Mouse (Mus musculus) limb, embryonic 12.5 days (tissue): ENCODE results near the gene Hmx3. TPM values are rescaled to one million over a fixed set of nuclear protein-coding genes. Genes with fewer than 3 reads are reported as not detected.
A peak's percentile ranks its signal among the peaks of the same experiment; 100 is the strongest.

Experiments used
- ATAC-seq: fragments of 200-750 bp; cut with Nextera tagmentation; 2 replicates; pipeline ENCODE4 v1.8.0; 2017; ENCODE audit warnings: low read depth, moderate TSS enrichment; ENCODE audit not compliant: insufficient number of reproducible peaks, insufficient read depth, low FRiP score, low TSS enrichment
- H3K27ac ChIP-seq: fragments of 300-500 bp; sonication (generic); 2 replicates; pipeline ENCODE4 v1.5.1; 2016; ENCODE audit warnings: mild to moderate bottlenecking, moderate library complexity
- H3K27me3 ChIP-seq: fragments of 300-500 bp; sonication (generic); 2 replicates; pipeline ENCODE4 v1.6.1; 2016; ENCODE audit warnings: mild to moderate bottlenecking, moderate library complexity
- H3K36me3 ChIP-seq: fragments of 300-500 bp; sonication (generic); 2 replicates; pipeline ENCODE4 v1.6.1; 2016; ENCODE audit warnings: mild to moderate bottlenecking, moderate library complexity
- H3K4me1 ChIP-seq: fragments of 300-500 bp; sonication (generic); replicated peaks from 2 replicates; pipeline ENCODE4 v1.6.1; 2016
- H3K4me2 ChIP-seq: fragments of 300-500 bp; sonication (generic); 2 replicates; pipeline ENCODE4 v1.6.1; 2016; ENCODE audit warnings: mild to moderate bottlenecking, moderate library complexity
- H3K4me3 ChIP-seq: fragments of 300-500 bp; sonication (generic); replicated peaks from 2 replicates; pipeline ENCODE4 v1.5.1; 2016; ENCODE audit warnings: mild to moderate bottlenecking
- H3K9ac ChIP-seq: fragments of 300-500 bp; sonication (generic); replicated peaks from 2 replicates; pipeline ENCODE4 v1.6.1; 2016; ENCODE audit warnings: mild to moderate bottlenecking, moderate library complexity
- H3K9me3 ChIP-seq: fragments of 300-500 bp; sonication (generic); 2 replicates; pipeline ENCODE4 v1.6.1; 2016; ENCODE audit warnings: mild to moderate bottlenecking, moderate library complexity
- whole genome bisulfite sequencing: fragments of 180-500 bp; shearing (Covaris S2); methylation state at CpG from one replicate; pipeline ENCODE4 v1.1.7; 2016; 5-methylcytosine and 5-hydroxymethylcytosine counted together
- polyA plus RNA-seq: library from polyadenylated mRNA; unstranded; fragments of >200 nt; fragmentation: Nextera tagmentation; extraction: Ambion mirVana; gene quantifications from 2 replicates; pipeline ENCODE4 v1.2.1, GENCODE M21; 2016

Hmx3 gene
- polyA plus RNA-seq = not detected in 2 replicates

GRCm38 (mm10) chr7:131542115-131542871 lies at the start of gene Hmx3:
Hmx3 (plus strand) TSS chr7:131542867.
- Histone ChIP-seq H3K27ac (no peak within 1 kb of the TSS), H3K27me3 (peaks cover 96% of the 10 kb centered on the region), H3K4me3 (peak within 1 kb of the TSS; percentile 42), H3K9ac (peak within 1 kb of the TSS; percentile 47), H3K4me1 (peaks cover 31% of the 10 kb centered on the region), H3K9me3 (no peaks in the 10 kb centered on the region), H3K36me3 (no peaks in the 10 kb centered on the region), H3K4me2 (peak within 1 kb of the TSS; percentile 73)
- WGBS = under 1% methylated on average over 51 of the region's 65 CpGs
- ATAC-seq = peak; percentile 52; the same call in 1 of the 2 replicates

DNA sequence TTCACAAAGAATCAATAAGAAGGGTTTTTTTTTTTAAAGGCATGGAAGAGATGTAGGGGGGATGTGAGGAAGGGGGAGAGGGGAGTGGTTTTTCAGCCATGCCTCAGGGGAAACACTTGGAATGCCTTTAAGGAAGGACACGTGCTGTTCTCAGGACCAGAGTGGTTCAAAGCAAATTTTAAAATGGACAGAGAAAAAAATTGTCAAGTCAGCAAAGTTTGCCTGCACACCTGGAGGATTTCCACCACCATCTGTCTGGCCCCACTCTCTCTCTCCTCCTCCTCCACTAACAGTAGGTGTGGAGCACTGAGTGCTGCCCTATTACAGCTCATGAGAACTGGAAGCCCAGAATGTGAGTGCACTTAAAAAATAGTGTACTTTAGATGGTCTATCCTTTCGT lies 38.9 kb upstream of the Hmx3 start:
- no peak overlapping the region for H3K27ac ChIP-seq
- H3K4me1 ChIP-seq = no peaks in the 10 kb centered on the region
- ATAC-seq = no peak
- no peaks in the 10 kb centered on the region for H3K9me3 ChIP-seq
- no peak overlapping the region for H3K4me2 ChIP-seq
- no peaks in the 10 kb centered on the region for H3K36me3 ChIP-seq
- peaks cover 8% of the 10 kb centered on the region for H3K27me3 ChIP-seq
- H3K9ac ChIP-seq = no peak overlapping the region
- 62% methylated on average over 2 of the region's 2 CpGs for WGBS
- H3K4me3 ChIP-seq = no peak overlapping the region

DNA sequence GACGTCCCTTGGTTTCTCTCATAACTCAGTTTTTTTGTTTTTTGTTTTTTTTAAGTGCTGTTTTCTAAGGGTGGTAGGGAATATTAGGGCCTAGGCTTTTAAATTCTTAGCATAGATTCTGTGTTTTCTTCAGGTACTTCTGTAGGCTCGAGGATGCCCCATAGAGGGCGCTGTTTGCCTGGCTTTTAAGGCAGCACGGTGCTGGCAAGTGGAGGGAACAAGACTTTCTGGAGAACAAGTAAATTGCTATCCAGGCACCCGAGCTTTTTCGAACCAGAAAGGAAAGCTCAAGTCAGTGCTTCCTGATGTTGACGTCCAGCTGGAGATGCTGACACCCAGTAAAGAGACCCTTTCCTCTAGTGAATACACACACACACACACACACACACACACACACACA lies 2.7 kb upstream of the Hmx3 start:
- peak; percentile 54; the same call in 1 of the 2 replicates for ATAC-seq
- 0% methylated on average over 7 of the region's 7 CpGs for WGBS
- Histone ChIP-seq H3K9me3 (no peaks in the 10 kb centered on the region), H3K36me3 (no peaks in the 10 kb centered on the region), H3K27me3 (peaks cover 87% of the 10 kb centered on the region), H3K4me1 (peaks cover 31% of the 10 kb centered on the region), H3K4me3 (no peak overlapping the region), H3K4me2 (no peak overlapping the region), H3K9ac (no peak overlapping the region), H3K27ac (no peak overlapping the region)

DNA sequence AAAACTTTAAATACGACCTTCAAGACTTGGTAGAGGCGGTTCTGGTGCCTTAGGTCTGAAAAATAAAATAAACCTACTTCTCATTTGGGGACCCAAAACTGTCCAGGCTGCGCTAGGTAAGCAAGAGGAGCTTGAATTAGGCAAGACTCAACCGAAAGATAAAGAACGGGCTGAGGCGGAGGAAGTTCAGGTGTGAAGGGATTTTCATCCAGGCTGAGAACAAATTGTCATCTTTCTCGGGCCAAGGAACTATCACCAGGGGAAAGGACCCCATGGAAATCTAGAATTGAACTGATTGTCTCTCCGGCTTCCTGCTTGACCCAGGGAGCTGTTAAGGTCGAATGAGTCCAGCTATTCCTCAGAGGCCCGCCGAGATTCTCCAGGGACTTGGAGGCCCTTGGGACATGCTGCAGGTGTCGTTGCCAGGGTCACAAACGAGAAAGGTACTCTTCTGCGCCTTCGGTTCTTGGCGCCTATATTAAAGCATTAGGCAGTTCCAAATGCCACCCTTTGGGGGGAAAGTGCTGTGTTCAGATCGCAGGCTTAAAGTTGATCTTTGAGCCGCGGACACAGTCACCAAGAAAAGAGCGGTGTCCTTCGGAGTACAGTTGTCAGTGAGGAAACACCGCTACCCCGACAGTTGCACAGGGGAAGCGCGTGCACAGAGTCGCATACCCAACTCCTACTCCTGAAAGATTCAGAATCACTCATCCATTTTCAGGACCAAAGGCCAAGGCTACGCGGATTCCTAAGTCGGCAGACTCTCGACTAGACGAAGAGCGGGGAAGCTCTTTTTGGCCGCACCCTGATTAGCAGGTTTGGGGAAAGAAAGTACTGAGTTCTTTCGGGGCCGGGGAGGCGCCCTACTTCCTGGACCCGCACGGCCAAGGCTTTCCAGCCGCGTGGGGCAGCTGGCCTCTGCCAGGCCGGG lies 1.2 kb upstream of the Hmx3 start:
- H3K36me3 ChIP-seq = no peaks in the 10 kb centered on the region
- no peaks in the 10 kb centered on the region for H3K9me3 ChIP-seq
- no peak for ATAC-seq
- peaks cover 31% of the 10 kb centered on the region for H3K4me1 ChIP-seq
- H3K4me3 ChIP-seq = peak overlapping the region; percentile 42
- H3K4me2 ChIP-seq = peak overlapping the region; percentile 73
- H3K27me3 ChIP-seq = peaks cover 94% of the 10 kb centered on the region
- peak overlapping the region; percentile 24; the same call in 1 of the 2 replicates for H3K9ac ChIP-seq
- H3K27ac ChIP-seq = no peak overlapping the region
- 1% methylated on average over 41 of the region's 41 CpGs for WGBS

- 0 out of 2 replicates have a peak, but pooled peaks have one; percentile 27 for ATAC-seq
- under 1% methylated on average over 62 of the region's 71 CpGs for WGBS
- peaks cover 31% of the 10 kb centered on the region for H3K4me1 ChIP-seq
- peak overlapping the region; percentile 73 for H3K4me2 ChIP-seq
- no peaks in the 10 kb centered on the region for H3K36me3 ChIP-seq
- peak overlapping the region; percentile 42 for H3K4me3 ChIP-seq
- no peaks in the 10 kb centered on the region for H3K9me3 ChIP-seq
- no peak overlapping the region for H3K27ac ChIP-seq
- peak overlapping the region; percentile 47 for H3K9ac ChIP-seq
- H3K27me3 ChIP-seq = peaks cover 97% of the 10 kb centered on the region
Observed at GRCm38 (mm10) chr7:131542872-131543622, 380 bp downstream of the Hmx3 start.

GRCm38 (mm10) chr7:131543623-131544481 lies 1.2 kb downstream of the Hmx3 start:
- H3K27me3 ChIP-seq = peaks cover 97% of the 10 kb centered on the region
- no peak for ATAC-seq
- peak overlapping the region; percentile 42 for H3K4me3 ChIP-seq
- peak overlapping the region; percentile 73 for H3K4me2 ChIP-seq
- H3K36me3 ChIP-seq = no peaks in the 10 kb centered on the region
- no peak overlapping the region for H3K9ac ChIP-seq
- H3K4me1 ChIP-seq = peaks cover 31% of the 10 kb centered on the region
- H3K9me3 ChIP-seq = no peaks in the 10 kb centered on the region
- under 1% methylated on average over 75 of the region's 75 CpGs for WGBS
- H3K27ac ChIP-seq = no peak overlapping the region

DNA sequence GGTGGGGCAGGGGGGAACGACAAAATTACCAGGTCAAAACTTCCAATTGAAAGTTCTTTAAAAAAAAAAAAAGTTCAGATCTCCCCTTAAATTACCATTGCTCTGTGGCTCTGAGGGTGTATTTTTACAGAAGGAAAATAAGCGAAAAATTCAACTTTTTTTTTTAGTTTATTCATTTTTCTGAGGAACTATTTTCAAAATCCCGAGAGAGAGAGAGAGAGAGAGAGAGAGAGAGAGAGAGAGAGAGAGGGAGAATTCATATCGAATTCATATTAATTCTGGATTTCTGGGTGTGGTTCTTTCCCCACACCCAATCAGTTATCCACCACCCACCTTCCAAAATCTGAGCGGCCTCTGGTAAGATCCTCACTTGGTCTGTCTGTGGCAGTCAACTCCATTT lies 2.2 kb downstream of the Hmx3 start:
- H3K9ac ChIP-seq = no peak overlapping the region
- no peaks in the 10 kb centered on the region for H3K36me3 ChIP-seq
- WGBS = under 1% methylated on average over 5 of the region's 5 CpGs
- no peak overlapping the region for H3K4me3 ChIP-seq
- no peak for ATAC-seq
- H3K4me2 ChIP-seq = no peak overlapping the region
- no peaks in the 10 kb centered on the region for H3K9me3 ChIP-seq
- no peak overlapping the region for H3K27ac ChIP-seq
- peaks cover 97% of the 10 kb centered on the region for H3K27me3 ChIP-seq
- H3K4me1 ChIP-seq = peaks cover 31% of the 10 kb centered on the region

DNA sequence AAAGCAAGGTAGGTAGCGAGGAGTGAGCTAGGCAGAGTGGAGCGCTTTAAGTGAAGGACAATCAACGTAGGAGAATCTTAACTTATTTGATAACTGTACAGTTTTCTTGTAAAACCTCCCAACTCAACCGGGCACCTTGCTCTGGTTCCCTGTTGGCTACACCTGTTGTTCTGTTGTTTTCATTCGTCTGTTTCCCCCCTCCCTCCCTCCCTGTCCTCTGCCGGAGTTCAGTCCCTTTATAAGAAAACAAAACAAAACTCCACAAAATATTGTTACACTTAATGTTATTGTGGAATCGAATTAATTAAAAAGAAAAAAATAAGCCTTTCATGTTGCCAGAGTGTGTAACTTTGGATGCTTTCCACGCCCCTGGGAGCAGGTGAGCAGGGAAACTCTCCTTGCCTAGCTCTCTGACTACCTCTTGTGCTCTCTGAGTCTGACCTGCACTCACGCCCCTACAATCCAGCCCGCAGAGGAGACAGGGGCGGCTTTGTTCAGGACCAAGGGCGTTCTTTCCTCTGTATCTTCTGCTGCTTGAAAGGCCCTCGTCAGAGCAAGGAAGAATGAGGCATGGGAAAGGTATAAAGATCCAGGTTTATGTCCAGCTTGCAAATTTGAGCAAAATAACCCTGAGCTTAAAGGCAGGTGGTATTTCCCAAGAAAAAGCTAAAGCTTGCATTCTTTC lies 3.2 kb downstream of the Hmx3 start:
- Histone ChIP-seq H3K4me2 (no peak overlapping the region), H3K4me1 (peaks cover 31% of the 10 kb centered on the region), H3K9me3 (no peaks in the 10 kb centered on the region), H3K36me3 (no peaks in the 10 kb centered on the region), H3K27me3 (peaks cover 98% of the 10 kb centered on the region), H3K9ac (no peak overlapping the region), H3K27ac (no peak overlapping the region), H3K4me3 (no peak overlapping the region)
- 3% methylated on average over 13 of the region's 13 CpGs for WGBS
- ATAC-seq = no peak

GRCm38 (mm10) chr7:131546423-131546822 lies 3.8 kb downstream of the Hmx3 start:
- Histone ChIP-seq H3K9me3 (no peaks in the 10 kb centered on the region), H3K27me3 (peaks cover 98% of the 10 kb centered on the region), H3K9ac (no peak overlapping the region), H3K4me3 (no peak overlapping the region), H3K27ac (no peak overlapping the region), H3K4me2 (no peak overlapping the region), H3K4me1 (peaks cover 31% of the 10 kb centered on the region), H3K36me3 (no peaks in the 10 kb centered on the region)
- 3% methylated on average over 2 of the region's 2 CpGs for WGBS
- no peak for ATAC-seq

DNA sequence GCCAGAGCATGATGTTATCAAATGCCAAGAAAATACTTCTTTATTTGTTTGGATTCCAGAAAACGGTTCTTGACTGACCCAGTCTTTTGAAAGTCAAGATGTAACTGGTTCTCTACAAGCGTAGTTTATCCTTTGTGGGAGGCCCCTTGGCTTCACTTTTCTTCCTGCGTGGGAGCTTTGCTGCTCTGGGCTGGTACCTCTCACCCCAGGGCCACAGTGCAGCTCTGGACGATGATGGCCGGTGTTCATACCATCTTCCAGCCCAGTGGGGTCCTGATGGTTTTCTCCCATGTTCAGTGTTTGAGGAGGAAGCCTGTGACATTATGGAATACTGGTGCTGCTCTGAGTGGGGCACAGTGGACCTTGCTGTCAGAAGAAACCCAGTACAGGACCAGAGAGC lies 4.8 kb downstream of the Hmx3 start:
- no peak for ATAC-seq

More for the DNA sequence above, 4.8 kb downstream of the Hmx3 start:
- H3K27me3 ChIP-seq = peaks cover 98% of the 10 kb centered on the region
- H3K9me3 ChIP-seq = no peaks in the 10 kb centered on the region
- no peaks in the 10 kb centered on the region for H3K36me3 ChIP-seq
- H3K4me1 ChIP-seq = peaks cover 25% of the 10 kb centered on the region
- no peak overlapping the region for H3K27ac ChIP-seq
- H3K4me2 ChIP-seq = no peak overlapping the region
- H3K4me3 ChIP-seq = no peak overlapping the region
- no peak overlapping the region for H3K9ac ChIP-seq
- 4% methylated on average over 5 of the region's 5 CpGs for WGBS
